Mouse (Mus musculus): ENCODE data around the gene Ift80. TPM values are rescaled to one million over a fixed set of nuclear protein-coding genes. Genes with fewer than 3 reads are reported as not detected.
"Not testable (repeated sequence)": the region's sequence is repeated elsewhere in the genome, so short reads cannot be mapped to it uniquely, and the experiment has no call there.

The Ift80 gene
- polyA plus RNA-seq, 1 experiment from 2014 or later, result 8.6 TPM

DNA sequence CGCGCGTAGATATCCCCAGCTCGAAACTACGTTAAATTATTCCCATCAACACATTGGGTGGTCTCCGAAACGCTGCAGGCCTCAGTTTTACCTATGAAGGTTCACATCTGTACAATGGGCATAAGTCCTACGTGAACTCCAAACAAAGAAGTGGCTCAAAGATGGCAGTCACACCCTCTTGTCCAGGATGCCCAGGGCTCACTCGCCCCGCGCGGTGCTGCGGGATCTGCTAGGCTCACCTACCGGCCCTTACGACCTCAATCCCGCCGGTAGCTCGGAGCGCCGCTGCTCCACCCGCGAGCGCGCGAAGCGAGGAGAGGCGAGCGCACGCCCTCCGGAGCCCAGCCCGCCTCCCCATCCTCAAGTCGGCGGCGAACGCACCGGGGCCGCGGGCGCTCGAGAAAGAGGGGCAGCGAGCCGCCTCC lies 39.8 kb upstream of the Ift80 start:
- WGBS, result under 1% methylated on average over 42 of the region's 42 CpGs
- Histone ChIP-seq H3K27ac (ENCODE audit: low read length) (peak overlapping the region; percentile 89), H3K9me3 (replicated peaks; ENCODE audit: control insufficient read depth, low read length, poor library complexity, severe bottlenecking) (no peaks in the 10 kb centered on the region), H3K27me3 (ENCODE audit: control insufficient read depth, insufficient read depth, low read depth, low read length) (no peaks in the 10 kb centered on the region), H3K9ac (ENCODE audit: low read depth, low read length) (peak overlapping the region; percentile 84), H3K4me3 (ENCODE audit: low read depth, low read length) (peak overlapping the region; percentile 84), H3K4me1 (ENCODE audit: control insufficient read depth, insufficient read depth, low read length) (peaks cover 27% of the 10 kb centered on the region), H3K4me2 (ENCODE audit: low read length) (peak overlapping the region; percentile 78), H3K36me3 (ENCODE audit: control insufficient read depth, insufficient read depth, low read length) (no peaks in the 10 kb centered on the region)
- ATAC-seq, result peak; percentile 75

DNA sequence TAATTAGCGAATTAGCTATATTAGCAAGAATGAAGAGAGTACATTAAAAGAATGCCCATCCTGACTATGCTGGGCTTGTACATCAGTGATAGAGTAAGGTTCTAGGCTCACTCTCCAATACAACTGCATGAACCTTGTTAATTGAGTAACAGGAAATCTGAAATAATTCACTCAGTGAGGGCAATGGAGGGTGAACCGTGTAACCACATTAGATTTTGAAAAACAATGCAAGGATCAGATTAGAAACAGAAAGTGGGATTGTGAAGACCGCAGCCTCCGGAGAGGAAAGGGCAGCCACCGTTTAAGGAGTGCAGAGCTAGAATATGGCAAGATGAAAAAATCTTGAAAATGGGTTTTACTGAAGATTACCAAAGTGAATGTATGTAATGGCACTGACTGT lies 36.9 kb upstream of the Ift80 start:
- Histone ChIP-seq H3K4me2 (ENCODE audit: low read length) (peak overlapping the region; percentile 23; the same call in 1 of the 2 replicates), H3K4me1 (ENCODE audit: control insufficient read depth, insufficient read depth, low read length) (peaks cover 27% of the 10 kb centered on the region), H3K9me3 (replicated peaks; ENCODE audit: control insufficient read depth, low read length, poor library complexity, severe bottlenecking) (no peaks in the 10 kb centered on the region), H3K27ac (ENCODE audit: low read length) (no peak overlapping the region), H3K27me3 (ENCODE audit: control insufficient read depth, insufficient read depth, low read depth, low read length) (no peaks in the 10 kb centered on the region), H3K9ac (ENCODE audit: low read depth, low read length) (no peak overlapping the region), H3K36me3 (ENCODE audit: control insufficient read depth, insufficient read depth, low read length) (no peaks in the 10 kb centered on the region), H3K4me3 (ENCODE audit: low read depth, low read length) (no peak overlapping the region; the same call in 1 of the 2 replicates)
- ATAC-seq, result no peak
- WGBS, result 64% methylated on average over 5 of the region's 5 CpGs

DNA sequence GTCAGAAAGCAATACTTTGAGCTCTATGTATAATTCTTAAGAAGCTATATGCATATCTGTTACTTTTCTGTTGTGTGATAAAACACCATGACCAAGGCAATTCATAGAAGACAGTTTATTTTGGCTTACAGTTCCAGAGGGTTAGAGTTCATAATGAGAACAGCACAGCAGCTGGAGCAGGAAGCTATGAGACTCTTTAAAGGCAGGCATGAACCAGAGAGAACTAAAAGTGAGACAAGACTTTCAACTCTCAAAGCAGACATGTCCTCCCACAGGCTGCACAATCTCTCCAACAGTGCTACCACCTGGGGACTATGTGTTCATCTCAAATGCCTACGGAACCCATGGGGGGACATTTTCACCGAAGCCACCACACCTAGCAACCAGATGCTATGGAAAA lies 35.7 kb upstream of the Ift80 start:
- no peak overlapping the region for H3K27ac ChIP-seq (ENCODE audit: low read length)
- no peaks in the 10 kb centered on the region for H3K27me3 ChIP-seq (ENCODE audit: control insufficient read depth, insufficient read depth, low read depth, low read length)
- H3K9ac ChIP-seq (ENCODE audit: low read depth, low read length), result no peak overlapping the region
- H3K4me2 ChIP-seq (ENCODE audit: low read length), result no peak overlapping the region
- 86% methylated on average over 2 of the region's 2 CpGs for WGBS
- H3K36me3 ChIP-seq (ENCODE audit: control insufficient read depth, insufficient read depth, low read length), result peaks cover 5% of the 10 kb centered on the region
- no peak for ATAC-seq
- peaks cover 20% of the 10 kb centered on the region for H3K4me1 ChIP-seq (ENCODE audit: control insufficient read depth, insufficient read depth, low read length)
- H3K4me3 ChIP-seq (ENCODE audit: low read depth, low read length), result no peak overlapping the region
- no peaks in the 10 kb centered on the region for H3K9me3 ChIP-seq (replicated peaks; ENCODE audit: control insufficient read depth, low read length, poor library complexity, severe bottlenecking)

DNA sequence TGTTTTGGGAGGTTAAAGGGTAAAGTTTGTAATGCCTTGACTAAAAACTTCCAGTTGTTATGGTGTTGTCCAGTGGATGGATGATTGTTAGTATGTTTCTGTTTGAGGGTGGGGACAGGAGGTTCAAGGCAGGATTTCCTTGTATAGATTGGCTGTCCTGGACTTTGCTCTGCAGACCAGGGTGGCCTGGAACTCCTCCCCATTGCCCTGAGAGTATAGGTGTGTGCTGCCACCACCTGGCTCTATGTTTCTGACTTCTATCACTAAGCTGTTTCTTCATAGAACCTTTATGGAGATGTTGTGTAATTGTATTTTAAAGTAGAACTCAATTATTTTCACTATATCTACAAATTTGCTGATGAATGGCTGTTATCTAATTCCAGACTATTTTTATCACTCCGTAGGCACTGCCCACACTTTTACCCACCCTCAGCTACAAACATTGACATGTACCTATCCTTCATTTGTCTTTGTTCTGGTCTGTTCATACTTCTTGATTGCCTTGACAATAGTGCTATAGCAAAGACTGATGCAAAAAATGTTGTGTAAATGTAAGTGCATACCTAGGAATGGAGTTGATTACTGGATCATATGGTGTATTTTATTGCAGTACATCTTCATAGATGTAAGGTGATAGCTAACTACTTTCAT lies 21.9 kb upstream of the Ift80 start:
- Histone ChIP-seq H3K27ac (ENCODE audit: low read length) (no peak overlapping the region), H3K4me1 (ENCODE audit: control insufficient read depth, insufficient read depth, low read length) (no peaks in the 10 kb centered on the region), H3K27me3 (ENCODE audit: control insufficient read depth, insufficient read depth, low read depth, low read length) (no peaks in the 10 kb centered on the region), H3K9me3 (replicated peaks; ENCODE audit: control insufficient read depth, low read length, poor library complexity, severe bottlenecking) (no peaks in the 10 kb centered on the region), H3K4me2 (ENCODE audit: low read length) (no peak overlapping the region), H3K36me3 (ENCODE audit: control insufficient read depth, insufficient read depth, low read length) (0 out of 2 replicates have a peak, but pooled peaks cover 2% of the 10 kb centered on the region), H3K9ac (ENCODE audit: low read depth, low read length) (no peak overlapping the region), H3K4me3 (ENCODE audit: low read depth, low read length) (no peak overlapping the region)
- WGBS, result 95% methylated on average over 1 of the region's 1 CpGs
- no peak for ATAC-seq

DNA sequence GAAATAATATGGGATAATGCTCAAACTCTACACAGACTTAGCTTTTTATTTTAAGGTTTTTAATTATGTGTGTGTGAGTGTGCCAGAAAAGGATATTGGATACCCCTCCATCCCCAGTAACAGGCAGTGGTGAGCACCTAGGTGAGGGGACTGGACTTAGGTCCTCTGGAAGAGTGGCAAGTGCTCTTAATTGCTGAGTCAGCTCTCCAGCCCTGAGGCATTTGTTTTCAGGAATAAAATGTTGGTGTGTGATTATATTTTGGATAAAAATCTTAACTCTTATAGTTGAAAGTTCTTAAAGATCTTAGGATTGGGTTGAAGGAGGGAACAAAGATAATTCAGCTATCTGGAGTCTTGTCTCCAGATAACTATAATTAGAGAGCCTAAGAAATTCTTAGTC lies 16.4 kb upstream of the Ift80 start:
- Histone ChIP-seq H3K4me3 (ENCODE audit: low read depth, low read length) (no peak overlapping the region), H3K27ac (ENCODE audit: low read length) (no peak overlapping the region), H3K36me3 (ENCODE audit: control insufficient read depth, insufficient read depth, low read length) (no peaks in the 10 kb centered on the region), H3K9me3 (replicated peaks; ENCODE audit: control insufficient read depth, low read length, poor library complexity, severe bottlenecking) (no peaks in the 10 kb centered on the region), H3K9ac (ENCODE audit: low read depth, low read length) (no peak overlapping the region), H3K4me2 (ENCODE audit: low read length) (no peak overlapping the region), H3K27me3 (ENCODE audit: control insufficient read depth, insufficient read depth, low read depth, low read length) (no peaks in the 10 kb centered on the region), H3K4me1 (ENCODE audit: control insufficient read depth, insufficient read depth, low read length) (no peaks in the 10 kb centered on the region)
- no peak for ATAC-seq

DNA sequence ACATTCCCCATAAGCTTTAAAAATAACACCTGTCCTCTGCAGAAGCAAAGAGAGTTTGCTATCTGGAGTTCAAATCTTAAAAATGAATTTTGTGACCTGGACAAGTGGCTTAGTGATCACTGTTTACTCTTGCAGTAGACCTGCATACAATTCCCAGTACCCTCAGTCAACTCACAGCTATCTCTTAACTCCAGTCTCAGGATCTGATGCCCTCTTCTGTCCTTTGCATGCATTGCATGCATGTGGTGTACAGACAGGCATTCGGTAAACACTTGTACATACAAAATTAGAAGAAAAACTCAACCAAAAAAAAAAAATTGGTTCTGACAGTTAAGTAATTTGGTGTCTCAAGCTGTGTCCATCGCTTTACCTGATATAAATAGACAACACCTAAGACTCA lies 15.9 kb upstream of the Ift80 start:
- H3K36me3 ChIP-seq (ENCODE audit: control insufficient read depth, insufficient read depth, low read length), result no peaks in the 10 kb centered on the region
- WGBS, result 93% methylated on average over 2 of the region's 2 CpGs
- H3K9ac ChIP-seq (ENCODE audit: low read depth, low read length), result no peak overlapping the region
- ATAC-seq, result no peak
- H3K4me2 ChIP-seq (ENCODE audit: low read length), result no peak overlapping the region
- no peak overlapping the region for H3K4me3 ChIP-seq (ENCODE audit: low read depth, low read length)
- H3K9me3 ChIP-seq (replicated peaks; ENCODE audit: control insufficient read depth, low read length, poor library complexity, severe bottlenecking), result no peaks in the 10 kb centered on the region
- H3K27me3 ChIP-seq (ENCODE audit: control insufficient read depth, insufficient read depth, low read depth, low read length), result no peaks in the 10 kb centered on the region
- no peaks in the 10 kb centered on the region for H3K4me1 ChIP-seq (ENCODE audit: control insufficient read depth, insufficient read depth, low read length)
- H3K27ac ChIP-seq (ENCODE audit: low read length), result no peak overlapping the region

DNA sequence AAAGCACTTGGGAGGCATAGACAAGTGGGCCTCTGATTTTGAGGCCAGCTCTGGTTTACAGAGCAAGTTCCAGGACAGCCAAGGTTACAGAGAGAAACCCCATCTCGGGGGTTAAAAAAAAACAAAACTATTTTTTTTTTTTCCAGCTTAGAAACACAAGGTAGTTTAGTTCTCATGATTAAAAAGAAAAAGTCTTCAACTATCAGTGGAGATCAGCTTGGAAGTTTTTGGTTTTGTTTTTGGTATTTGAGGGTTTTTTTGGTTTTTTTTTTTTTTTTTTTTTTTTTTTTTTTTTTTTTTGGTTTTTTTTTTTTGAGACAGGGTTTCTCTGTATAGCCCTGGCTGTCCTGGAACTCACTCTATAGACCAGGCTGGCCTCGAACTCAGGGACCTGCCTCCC lies 14.3 kb upstream of the Ift80 start:
- not testable (repeated sequence) for H3K9me3 ChIP-seq (replicated peaks; ENCODE audit: control insufficient read depth, low read length, poor library complexity, severe bottlenecking); H3K27me3 ChIP-seq (ENCODE audit: control insufficient read depth, insufficient read depth, low read depth, low read length); H3K9ac ChIP-seq (ENCODE audit: low read depth, low read length); ATAC-seq; H3K36me3 ChIP-seq (ENCODE audit: control insufficient read depth, insufficient read depth, low read length); H3K4me1 ChIP-seq (ENCODE audit: control insufficient read depth, insufficient read depth, low read length); H3K4me2 ChIP-seq (ENCODE audit: low read length); H3K27ac ChIP-seq (ENCODE audit: low read length); H3K4me3 ChIP-seq (ENCODE audit: low read depth, low read length)
- WGBS, result 96% methylated on average over 2 of the region's 2 CpGs

DNA sequence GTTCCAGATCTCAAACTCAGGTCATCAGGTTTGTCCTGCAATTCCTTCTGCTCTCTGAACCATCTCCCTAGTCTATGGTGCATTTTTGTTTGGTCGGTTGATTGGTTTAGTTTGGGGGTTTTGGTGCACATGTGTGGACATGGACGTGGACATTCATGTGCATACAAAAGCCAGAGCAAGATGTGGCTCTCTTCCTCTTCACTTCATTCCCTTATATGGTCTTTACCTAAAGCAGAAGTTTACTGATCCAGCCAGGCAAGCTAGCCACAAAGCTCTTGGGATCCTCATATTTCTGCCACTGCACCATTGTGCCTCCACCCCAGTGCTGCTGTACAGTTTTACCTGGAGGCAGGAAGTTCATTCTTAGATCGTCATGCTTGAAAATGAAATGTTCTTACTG lies 12.8 kb upstream of the Ift80 start:
- WGBS, result 91% methylated on average over 3 of the region's 3 CpGs
- no peak for ATAC-seq
- Histone ChIP-seq H3K4me1 (ENCODE audit: control insufficient read depth, insufficient read depth, low read length) (no peaks in the 10 kb centered on the region), H3K4me3 (ENCODE audit: low read depth, low read length) (no peak overlapping the region), H3K9ac (ENCODE audit: low read depth, low read length) (no peak overlapping the region), H3K27me3 (ENCODE audit: control insufficient read depth, insufficient read depth, low read depth, low read length) (no peaks in the 10 kb centered on the region), H3K9me3 (replicated peaks; ENCODE audit: control insufficient read depth, low read length, poor library complexity, severe bottlenecking) (no peaks in the 10 kb centered on the region), H3K27ac (ENCODE audit: low read length) (no peak overlapping the region), H3K4me2 (ENCODE audit: low read length) (no peak overlapping the region), H3K36me3 (ENCODE audit: control insufficient read depth, insufficient read depth, low read length) (no peaks in the 10 kb centered on the region)

DNA sequence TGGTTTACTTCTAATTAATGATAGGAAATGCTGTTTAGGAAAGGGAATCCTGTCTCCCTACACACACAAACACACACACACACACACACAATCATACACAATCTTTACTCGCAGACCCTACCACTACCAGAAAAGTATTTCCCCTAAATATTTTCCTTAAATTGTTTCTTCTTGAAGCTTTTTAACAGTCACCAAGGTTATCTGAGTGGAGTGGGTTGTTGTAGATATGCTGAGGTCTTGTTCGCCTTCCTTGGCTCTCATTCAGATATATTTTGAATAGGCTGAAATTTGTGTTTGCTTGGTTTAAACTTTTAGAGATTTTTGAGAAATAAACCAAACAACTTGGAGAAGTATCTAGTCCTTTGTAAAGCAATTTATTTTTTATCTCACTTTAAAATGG lies 4.5 kb upstream of the Ift80 start:
- no peak for ATAC-seq
- no peak overlapping the region for H3K9ac ChIP-seq (ENCODE audit: low read depth, low read length)
- 86% methylated on average over 2 of the region's 2 CpGs for WGBS

More for the DNA sequence above, 4.5 kb upstream of the Ift80 start:
- no peaks in the 10 kb centered on the region for H3K36me3 ChIP-seq (ENCODE audit: control insufficient read depth, insufficient read depth, low read length)
- no peaks in the 10 kb centered on the region for H3K27me3 ChIP-seq (ENCODE audit: control insufficient read depth, insufficient read depth, low read depth, low read length)
- no peak overlapping the region for H3K4me2 ChIP-seq (ENCODE audit: low read length)
- H3K27ac ChIP-seq (ENCODE audit: low read length), result no peak overlapping the region
- no peaks in the 10 kb centered on the region for H3K9me3 ChIP-seq (replicated peaks; ENCODE audit: control insufficient read depth, low read length, poor library complexity, severe bottlenecking)
- H3K4me3 ChIP-seq (ENCODE audit: low read depth, low read length), result no peak overlapping the region
- H3K4me1 ChIP-seq (ENCODE audit: control insufficient read depth, insufficient read depth, low read length), result peaks cover 6% of the 10 kb centered on the region; the same call in 1 of the 2 replicates
